In the genomic region with DNA sequence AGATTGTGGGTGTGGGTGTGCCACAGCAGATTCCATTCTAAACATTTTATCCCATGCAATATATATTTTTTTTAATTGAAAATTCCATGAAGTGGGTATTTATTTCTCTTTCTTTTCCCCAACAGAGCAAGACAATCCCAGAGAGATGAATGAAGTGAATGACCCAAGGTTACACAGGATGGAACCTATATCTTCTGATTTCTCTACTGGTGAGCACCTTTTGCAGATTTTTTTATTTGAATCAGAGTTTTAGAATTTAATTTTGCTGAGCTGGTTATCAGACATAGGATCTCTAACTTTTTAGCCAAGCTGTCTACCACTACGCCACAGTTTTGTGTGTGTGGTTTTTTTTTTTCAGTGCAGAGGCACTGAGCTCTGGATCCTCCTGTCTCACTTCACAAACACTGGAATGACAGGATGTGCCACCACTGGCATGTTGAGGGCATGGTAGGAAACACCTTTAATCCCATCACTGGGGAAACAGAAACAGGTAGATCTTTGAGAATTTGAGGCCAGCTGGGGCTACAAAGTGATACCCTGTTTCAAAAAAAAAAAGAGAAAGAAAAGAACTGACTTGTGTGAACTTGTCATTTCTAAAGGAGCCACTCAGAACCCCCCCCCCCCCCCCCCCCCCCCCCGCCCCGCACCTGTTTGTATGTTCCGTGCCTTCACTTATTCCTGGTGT, we compare ENCODE assay signal across 7 mouse cellular contexts. TPM values are rescaled to one million over a fixed set of nuclear protein-coding genes. Genes with fewer than 3 reads are reported as not detected.
DNase-seq lines count a peak whose midpoint lies in the region; ATAC-seq and TF ChIP-seq lines count a peak whose summit lies in the region.

No protein-coding gene starts in this region.

- no peak for DNase-seq in lung, postnatal 0 days (ENCODE audit: low spot score)
- no peak for DNase-seq in lung, adult 18-20 months
- no peak for DNase-seq in forebrain, embryonic 14.5 days (ENCODE audit: low spot score)
- DNase-seq in thymus, postnatal 14 days, result peak; percentile 24
- no peak for DNase-seq in layer of hippocampus, adult 18-20 months (ENCODE audit: low spot score in 2 of 2)
- DNase-seq in urinary bladder, postnatal 4 days (ENCODE audit: low spot score in 2 of 2), result no peak

- peak overlapping the region; percentile 100 for H3K27ac ChIP-seq in lung, postnatal 0 days (ENCODE audit: low read length)
- H3K27ac ChIP-seq in forebrain, embryonic 14.5 days (ENCODE audit: low read depth, low read length), result peak overlapping the region; percentile 100
- peak overlapping the region; percentile 99 for H3K27ac ChIP-seq in liver, embryonic 12.5 days

- peak overlapping the region; percentile 74 for H3K4me2 ChIP-seq in lung, postnatal 0 days (replicated peaks; ENCODE audit: low read depth, low read length)
- peak overlapping the region; percentile 86 for H3K4me2 ChIP-seq in forebrain, embryonic 14.5 days (ENCODE audit: low read length)
- peak overlapping the region; percentile 95 for H3K4me2 ChIP-seq in liver, embryonic 12.5 days

- H3K4me3 ChIP-seq in lung, postnatal 0 days (ENCODE audit: low read depth, low read length), result peak overlapping the region; percentile 97; the same call in 1 of the 2 replicates
- H3K4me3 ChIP-seq in forebrain, embryonic 14.5 days (ENCODE audit: low read depth, low read length), result peak overlapping the region; percentile 99
- peak overlapping the region; percentile 90 for H3K4me3 ChIP-seq in liver, embryonic 12.5 days

- 83% methylated on average over 1 of the region's 4 CpGs for WGBS in lung, postnatal 0 days
- 65% methylated on average over 2 of the region's 4 CpGs for WGBS in forebrain, embryonic 14.5 days
- 49% methylated on average over 1 of the region's 4 CpGs for WGBS in liver, embryonic 12.5 days (ENCODE audit: insufficient replicate concordance)

- H3K27me3 ChIP-seq in lung, postnatal 0 days (replicated peaks; ENCODE audit: insufficient read depth, low read length), result no peaks in the 10 kb centered on the region
- no peaks in the 10 kb centered on the region for H3K27me3 ChIP-seq in forebrain, embryonic 14.5 days (replicated peaks; ENCODE audit: control insufficient read depth, insufficient read depth, low read length)
- H3K27me3 ChIP-seq in liver, embryonic 12.5 days (replicated peaks), result no peaks in the 10 kb centered on the region

- no peaks in the 10 kb centered on the region for H3K36me3 ChIP-seq in lung, postnatal 0 days (ENCODE audit: insufficient read depth, low read length)
- H3K36me3 ChIP-seq in forebrain, embryonic 14.5 days (ENCODE audit: control insufficient read depth, insufficient read depth, low read length), result peaks cover 23% of the 10 kb centered on the region
- H3K36me3 ChIP-seq in liver, embryonic 12.5 days, result peaks cover 50% of the 10 kb centered on the region

- peaks cover 10% of the 10 kb centered on the region; the same call in 1 of the 2 replicates for H3K4me1 ChIP-seq in lung, postnatal 0 days (ENCODE audit: insufficient read depth, low read depth, low read length)
- H3K4me1 ChIP-seq in forebrain, embryonic 14.5 days (ENCODE audit: control insufficient read depth, insufficient read depth, low read length), result peaks cover 16% of the 10 kb centered on the region
- peaks cover 23% of the 10 kb centered on the region for H3K4me1 ChIP-seq in liver, embryonic 12.5 days

- H3K9ac ChIP-seq in lung, postnatal 0 days (replicated peaks; ENCODE audit: low read depth), result no peak overlapping the region
- peak overlapping the region; percentile 91 for H3K9ac ChIP-seq in forebrain, embryonic 14.5 days (ENCODE audit: low read length)
- H3K9ac ChIP-seq in liver, embryonic 12.5 days, result peak overlapping the region; percentile 96

- no peak for ATAC-seq in lung, postnatal 0 days
- no peak for ATAC-seq in forebrain, embryonic 14.5 days
- no peak for ATAC-seq in liver, embryonic 12.5 days

- TF ChIP-seq EP300 in lung, postnatal 0 days (IDR thresholded peaks at IDR 0.05), result no peak

- TF ChIP-seq CTCF in lung, postnatal 0 days (IDR thresholded peaks at IDR 0.05), result no peak

- no peaks in the 10 kb centered on the region for H3K9me3 ChIP-seq in lung, postnatal 0 days (ENCODE audit: low read length)
- H3K9me3 ChIP-seq in forebrain, embryonic 14.5 days (replicated peaks; ENCODE audit: control insufficient read depth, low read length), result no peaks in the 10 kb centered on the region
- no peaks in the 10 kb centered on the region for H3K9me3 ChIP-seq in liver, embryonic 12.5 days (replicated peaks)

RNA-seq across cellular contexts. Expression of gene Pcbp1, which starts 1.8 kb away (rescaled TPM):
- polyA plus RNA-seq in lung, postnatal 0 days (2015; fragmentation: Nextera tagmentation; extraction: Ambion mirVana), result 317 and 353 TPM in 2 replicates
- 176 and 206 TPM in 2 replicates for polyA plus RNA-seq in forebrain, embryonic 14.5 days (2014; fragmentation: Nextera tagmentation; extraction: Ambion mirVana)
- polyA plus RNA-seq in liver, embryonic 12.5 days (2016; fragmentation: Nextera tagmentation; extraction: Ambion mirVana), result 465 and 466 TPM in 2 replicates
- 100 to 1,000 TPM; 197 to 204 TPM for total RNA-seq in layer of hippocampus, adult 18-20 months (2021)
